Mouse (Mus musculus) spleen, adult 2 months (tissue): ENCODE data around the gene Cyb5r1. TPM values are rescaled to one million over a fixed set of nuclear protein-coding genes. Genes with fewer than 3 reads are reported as not detected.

Experiments used
- DNase-seq, 2 experiments: peaks; one replicate each; pipeline versions ENCODE4 v3.0.0 to v3.0.0-alpha.2; 2012 to 2021; ENCODE audit warnings: low spot score in 2 of 2, low read depth in 1 of 2
- H3K27ac ChIP-seq: fragments of 200-500 bp; 2 replicates; pipeline ENCODE4 v1.5.1; 2012; ENCODE audit warnings: low read length, inconsistent platforms; ENCODE audit not compliant: insufficient read depth
- H3K27me3 ChIP-seq: fragments of 200-500 bp; 2 replicates; pipeline ENCODE4 v1.6.1; 2012; ENCODE audit warnings: mild to moderate bottlenecking, moderate library complexity, low read length, inconsistent platforms; ENCODE audit not compliant: control insufficient read depth, insufficient read depth
- H3K36me3 ChIP-seq: fragments of 200-500 bp; 2 replicates; pipeline ENCODE4 v1.6.1; 2012; ENCODE audit warnings: mild to moderate bottlenecking, low read length, inconsistent platforms; ENCODE audit not compliant: control insufficient read depth, insufficient read depth
- H3K4me1 ChIP-seq: fragments of 200-500 bp; 2 replicates; pipeline ENCODE4 v1.6.1; 2011; ENCODE audit warnings: inconsistent platforms; ENCODE audit not compliant: control insufficient read depth, insufficient read depth, insufficient read length
- H3K4me3 ChIP-seq: fragments of 200-500 bp; 2 replicates; pipeline ENCODE4 v1.5.1; 2011; ENCODE audit warnings: mild to moderate bottlenecking, inconsistent platforms; ENCODE audit not compliant: insufficient read depth, insufficient read length; ENCODE audit errors: extremely low read depth
- CTCF ChIP-seq: fragments of 200-500 bp; IDR thresholded peaks from 2 replicates; pipeline ENCODE4 v1.5.1; 2011; ENCODE audit warnings: mild to moderate bottlenecking, inconsistent platforms; ENCODE audit not compliant: insufficient read depth, insufficient read length, insufficient replicate concordance; ENCODE audit errors: extremely low read depth
- POLR2A ChIP-seq: fragments of 200-500 bp; IDR thresholded peaks from 2 replicates; pipeline ENCODE4 v1.6.1; 2011; ENCODE audit warnings: low read depth, low read length, inconsistent platforms
- WGBS: fragments of 180-500 bp; shearing (Covaris S2); methylation state at CpG from one replicate; pipeline ENCODE4 v1.1.7; 2018; 5-methylcytosine and 5-hydroxymethylcytosine counted together
- polyA plus RNA-seq: library from polyadenylated mRNA; depleted of rRNA; stranded (reverse); fragments of >200 nt; gene quantifications from 2 replicates; pipeline ENCODE4 v1.2.3, GENCODE M21; 2012

Cyb5r1 gene
- polyA plus RNA-seq, 1 experiment = 46.4 TPM

DNA sequence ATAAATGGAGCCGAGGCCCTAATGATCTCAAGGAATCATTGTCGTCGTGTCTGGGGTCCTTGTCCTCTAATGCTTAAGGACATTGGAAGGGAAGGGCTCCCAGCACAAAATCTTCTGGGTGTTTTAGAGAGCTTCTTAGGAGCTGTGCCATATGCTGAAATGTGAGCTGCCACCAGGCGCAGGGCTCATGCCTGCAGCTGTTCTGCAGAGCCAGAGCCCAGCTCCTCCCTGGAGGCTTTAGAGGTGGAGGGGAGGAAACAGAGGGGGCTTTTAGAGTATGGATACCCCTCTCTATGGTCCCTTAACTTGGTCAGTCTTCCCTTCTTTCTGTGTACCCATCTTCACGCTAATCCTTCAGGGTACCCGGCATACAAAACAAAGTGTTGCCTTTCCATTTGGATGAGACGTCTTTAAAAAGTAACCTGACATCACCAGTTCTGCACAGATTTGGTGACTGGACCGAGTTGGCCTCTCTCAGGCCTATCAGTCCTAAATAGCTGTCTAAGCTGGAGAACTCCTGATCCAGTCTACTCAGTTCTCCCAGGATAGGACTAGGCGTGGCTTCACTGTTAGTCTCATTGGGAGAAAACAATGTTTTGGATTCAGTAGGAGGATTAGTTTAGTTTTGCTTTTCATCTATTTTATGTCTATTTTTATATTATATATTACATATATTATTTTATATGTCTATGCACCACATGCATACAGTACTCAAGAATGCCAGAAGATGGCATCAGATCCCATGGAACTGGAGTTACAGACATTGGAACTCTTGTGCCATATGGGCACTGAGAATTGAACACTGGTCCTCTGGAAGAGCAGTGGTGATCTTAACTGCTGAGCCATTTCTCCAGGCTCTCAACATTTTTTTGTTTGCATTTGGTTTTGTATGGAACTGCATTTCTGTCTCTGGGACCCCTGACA is 6.6 kb downstream of the Cyb5r1 start:
- TF ChIP-seq POLR2A = no peak
- TF ChIP-seq CTCF = no peak
- peaks cover 2% of the 10 kb centered on the region; the same call in 1 of the 2 replicates for H3K4me1 ChIP-seq
- no peaks in the 10 kb centered on the region for H3K27me3 ChIP-seq
- H3K4me3 ChIP-seq = no peak overlapping the region
- no peak for DNase-seq
- H3K36me3 ChIP-seq = peaks cover 3% of the 10 kb centered on the region; the same call in 1 of the 2 replicates
- WGBS = 97% methylated on average over 9 of the region's 9 CpGs
- no peak overlapping the region for H3K27ac ChIP-seq

DNA sequence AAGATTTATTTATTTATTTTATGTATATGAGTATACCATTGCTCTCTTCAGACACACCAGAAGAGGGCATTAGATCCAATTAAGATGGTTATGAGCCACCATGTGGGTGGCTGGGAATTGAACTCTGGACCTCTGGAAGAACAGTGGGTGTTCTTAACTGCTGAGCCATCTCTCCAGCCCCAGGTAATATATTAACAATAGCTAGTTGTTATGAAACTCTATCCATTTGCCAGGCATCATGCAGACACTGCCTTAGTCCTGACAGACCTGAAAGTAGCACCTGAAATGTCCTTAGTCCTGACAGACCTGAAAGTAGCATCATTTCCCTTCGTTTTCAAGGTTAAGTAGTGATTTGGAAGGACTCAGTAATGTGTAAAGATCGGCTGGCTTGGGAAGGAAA is 8.7 kb downstream of the Cyb5r1 start:
- Histone ChIP-seq H3K4me3 (no peak overlapping the region), H3K4me1 (peaks cover 2% of the 10 kb centered on the region; the same call in 1 of the 2 replicates), H3K27me3 (no peaks in the 10 kb centered on the region), H3K36me3 (peaks cover 1% of the 10 kb centered on the region; the same call in 1 of the 2 replicates), H3K27ac (no peak overlapping the region)
- DNase-seq = no peak
- WGBS = 68% methylated on average over 2 of the region's 2 CpGs
- TF ChIP-seq CTCF = no peak
- no peak for TF ChIP-seq POLR2A

DNA sequence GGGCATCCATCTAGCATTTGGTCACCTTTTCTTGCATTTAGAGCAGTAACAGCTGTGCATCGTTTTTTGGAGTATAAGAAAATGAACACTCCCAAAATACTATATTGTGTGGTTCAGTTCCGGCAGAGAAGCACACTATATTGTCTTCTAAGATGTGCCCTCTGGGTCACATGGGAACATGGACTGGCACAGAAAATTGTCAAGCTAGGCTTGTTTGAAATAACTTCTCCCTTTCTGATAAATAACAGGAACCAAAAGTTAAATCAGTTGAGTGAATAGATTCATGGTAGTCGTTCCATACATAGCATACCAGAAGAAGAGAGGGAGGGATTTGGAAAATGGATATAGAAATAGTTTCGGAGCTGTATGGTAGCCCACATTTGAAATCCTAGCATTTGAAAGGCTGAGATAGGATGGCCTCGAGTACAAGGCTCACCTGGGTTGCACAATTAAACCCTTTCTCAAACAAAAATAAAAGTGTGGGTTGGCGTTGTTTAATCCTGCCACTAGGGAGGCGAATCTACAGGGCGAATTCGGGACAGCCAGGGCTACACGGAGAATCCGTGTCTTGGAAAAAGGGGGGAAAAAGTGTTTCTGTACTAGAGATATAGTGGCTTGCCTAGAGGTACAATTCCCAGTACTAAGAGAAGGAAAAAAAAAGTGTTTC is 9.3 kb downstream of the Cyb5r1 start:
- Histone ChIP-seq H3K4me3 (peak overlapping the region; percentile 78), H3K27me3 (no peaks in the 10 kb centered on the region), H3K27ac (peak overlapping the region; percentile 39), H3K4me1 (peaks cover 2% of the 10 kb centered on the region; the same call in 1 of the 2 replicates), H3K36me3 (peaks cover 1% of the 10 kb centered on the region; the same call in 1 of the 2 replicates)
- DNase-seq = no peak
- 16% methylated on average over 11 of the region's 11 CpGs for WGBS
- TF ChIP-seq POLR2A (no peak), CTCF (no peak)

DNA sequence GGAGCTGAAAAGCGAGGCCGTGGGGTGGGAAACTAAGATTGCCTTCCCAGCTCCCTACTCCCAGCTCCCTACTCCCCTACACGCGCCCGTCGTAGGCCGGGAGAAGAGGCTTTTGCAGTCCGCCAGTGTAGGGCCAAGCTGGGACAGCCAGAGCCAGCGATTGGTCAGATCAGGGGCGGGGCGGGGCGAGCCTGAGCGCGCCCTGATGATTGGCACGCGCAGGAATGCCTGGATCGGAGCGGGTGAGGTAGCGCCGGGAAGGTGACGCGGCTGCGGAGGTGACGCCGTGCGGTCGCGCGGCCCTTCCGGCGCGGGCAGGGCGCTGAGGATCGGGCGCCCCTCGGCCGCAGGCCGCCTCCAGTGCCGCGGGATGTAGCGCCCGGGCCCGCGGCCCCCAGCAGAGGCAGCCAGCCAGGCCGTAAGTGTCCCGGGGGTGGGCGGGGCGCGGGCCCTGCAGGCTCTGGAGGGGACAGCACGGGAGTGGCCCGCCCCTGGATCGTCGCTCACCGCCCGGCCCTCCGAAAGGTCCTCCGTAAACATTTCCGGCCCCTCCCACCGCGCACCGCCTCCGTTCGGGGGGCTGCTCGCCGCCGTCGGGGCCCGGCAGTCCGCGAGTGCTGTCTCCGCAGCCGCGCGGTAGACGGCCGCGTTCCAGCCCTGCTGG is 9.9 kb downstream of the Cyb5r1 start, which contains the start of gene Adipor1:
Adipor1 (plus strand) TSS at position 211 of the 664 bp plus-strand sequence.
- Histone ChIP-seq H3K36me3 (peaks cover 1% of the 10 kb centered on the region; the same call in 1 of the 2 replicates), H3K27me3 (no peaks in the 10 kb centered on the region), H3K4me1 (peaks cover 2% of the 10 kb centered on the region; the same call in 1 of the 2 replicates), H3K27ac (peak within 1 kb of the TSS; percentile 83), H3K4me3 (peak within 1 kb of the TSS; percentile 78)
- DNase-seq = peak; percentile 76 to 95
- WGBS = under 1% methylated on average over 74 of the region's 77 CpGs
- TF ChIP-seq POLR2A (peak; percentile 46), CTCF (no peak)

DNA sequence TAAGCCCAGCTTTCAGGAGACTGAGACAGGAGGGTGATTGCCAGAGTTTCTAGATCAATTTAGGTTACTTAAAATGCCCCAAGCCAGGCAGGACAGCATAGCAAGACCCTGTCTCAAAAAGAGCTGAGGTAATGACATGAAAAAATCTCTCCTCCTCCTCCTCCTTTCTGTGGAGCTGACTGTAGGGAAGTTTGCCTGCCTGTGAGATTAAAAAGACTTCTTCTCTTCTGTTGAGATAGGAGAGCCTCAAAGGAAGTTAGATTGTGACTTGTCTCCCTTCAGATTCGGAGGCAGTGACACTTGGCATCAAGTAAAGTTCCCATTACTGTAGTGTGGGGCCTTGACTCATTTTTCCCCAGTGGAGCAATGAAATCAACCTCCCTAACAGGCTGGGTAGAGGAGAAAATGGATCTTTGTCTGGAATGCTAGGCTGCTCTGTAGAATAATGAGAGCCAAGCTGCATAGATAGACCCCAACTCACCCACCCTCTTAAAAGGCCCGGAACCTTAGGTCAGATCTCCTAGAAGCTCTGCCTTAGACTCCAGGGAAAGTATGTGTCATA is 13.1 kb downstream of the Cyb5r1 start:
- Histone ChIP-seq H3K4me1 (peaks cover 2% of the 10 kb centered on the region; the same call in 1 of the 2 replicates), H3K4me3 (no peak overlapping the region), H3K27ac (no peak overlapping the region), H3K36me3 (peaks cover 6% of the 10 kb centered on the region; the same call in 1 of the 2 replicates), H3K27me3 (no peaks in the 10 kb centered on the region)
- no peak for TF ChIP-seq CTCF
- TF ChIP-seq POLR2A = no peak
- 69% methylated on average over 2 of the region's 2 CpGs for WGBS
- DNase-seq = no peak

DNA sequence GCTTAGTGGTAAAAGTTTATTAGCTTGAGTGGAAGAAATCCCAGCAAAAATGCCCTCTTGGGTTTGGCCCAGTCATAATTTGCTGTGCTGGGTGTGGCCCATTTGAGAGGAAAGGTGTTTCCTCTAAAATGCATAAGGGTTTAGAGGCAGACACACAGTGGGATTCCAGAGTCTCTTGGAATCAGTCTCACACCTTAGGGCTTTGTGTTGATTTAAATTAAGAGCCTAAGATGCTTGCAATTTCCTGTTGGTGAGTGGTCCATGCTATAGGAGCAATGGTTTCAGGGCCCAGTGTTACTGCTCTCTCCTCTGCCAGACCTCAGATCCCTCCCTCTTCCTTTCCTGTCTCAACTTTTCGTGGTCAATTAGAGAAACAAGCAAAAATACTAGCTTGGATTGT is 13.8 kb downstream of the Cyb5r1 start:
- H3K4me1 ChIP-seq = peaks cover 2% of the 10 kb centered on the region; the same call in 1 of the 2 replicates
- H3K4me3 ChIP-seq = no peak overlapping the region
- no peak overlapping the region for H3K27ac ChIP-seq
- 13% methylated on average over 1 of the region's 1 CpGs for WGBS
- TF ChIP-seq POLR2A = no peak
- TF ChIP-seq CTCF = no peak
- peaks cover 9% of the 10 kb centered on the region for H3K36me3 ChIP-seq
- H3K27me3 ChIP-seq = no peaks in the 10 kb centered on the region
- DNase-seq = no peak
